Mouse (Mus musculus): ENCODE measurements at regions not wholly inside any gene's neighbourhood (a gene's known extent, or its start where the extent isn't known, plus 50 kb on each side); places are given as distances from the start of the nearest gene placed in this dataset.

DNA sequence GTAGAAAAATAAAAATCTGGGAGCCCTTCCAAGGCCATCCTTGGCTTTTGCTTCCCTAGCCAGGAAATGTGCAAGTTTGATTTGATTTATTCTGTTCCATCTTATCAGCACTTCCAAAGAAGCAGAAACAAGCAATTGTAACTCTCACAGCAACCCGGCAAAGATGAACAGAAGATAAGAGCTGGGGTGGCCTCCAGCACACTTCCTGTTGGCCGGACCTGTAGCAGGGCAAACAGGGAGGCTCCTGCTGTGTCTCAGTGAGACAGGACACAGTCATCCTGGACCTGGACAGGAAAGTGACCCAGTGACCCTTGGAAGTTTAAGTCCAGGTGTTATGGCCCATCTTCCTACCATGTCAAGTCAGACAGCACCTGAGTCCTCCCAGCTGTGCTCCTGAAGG, 58.6 kb upstream of the Cldn5 start:
- Histone ChIP-seq H3K27me3 (ENCODE audit: low read depth, poor library complexity, severe bottlenecking) (no peaks in the 10 kb centered on the region), H3K27ac (replicated peaks) (no peak overlapping the region), H3K36me3 (no peaks in the 10 kb centered on the region), H3K4me1 (no peaks in the 10 kb centered on the region), H3K9me3 (replicated peaks) (no peaks in the 10 kb centered on the region), H3K4me3 (no peak overlapping the region)
- WGBS = 78% methylated on average over 2 of the region's 2 CpGs
- DNase-seq (ENCODE audit: low spot score) = no peak

DNA sequence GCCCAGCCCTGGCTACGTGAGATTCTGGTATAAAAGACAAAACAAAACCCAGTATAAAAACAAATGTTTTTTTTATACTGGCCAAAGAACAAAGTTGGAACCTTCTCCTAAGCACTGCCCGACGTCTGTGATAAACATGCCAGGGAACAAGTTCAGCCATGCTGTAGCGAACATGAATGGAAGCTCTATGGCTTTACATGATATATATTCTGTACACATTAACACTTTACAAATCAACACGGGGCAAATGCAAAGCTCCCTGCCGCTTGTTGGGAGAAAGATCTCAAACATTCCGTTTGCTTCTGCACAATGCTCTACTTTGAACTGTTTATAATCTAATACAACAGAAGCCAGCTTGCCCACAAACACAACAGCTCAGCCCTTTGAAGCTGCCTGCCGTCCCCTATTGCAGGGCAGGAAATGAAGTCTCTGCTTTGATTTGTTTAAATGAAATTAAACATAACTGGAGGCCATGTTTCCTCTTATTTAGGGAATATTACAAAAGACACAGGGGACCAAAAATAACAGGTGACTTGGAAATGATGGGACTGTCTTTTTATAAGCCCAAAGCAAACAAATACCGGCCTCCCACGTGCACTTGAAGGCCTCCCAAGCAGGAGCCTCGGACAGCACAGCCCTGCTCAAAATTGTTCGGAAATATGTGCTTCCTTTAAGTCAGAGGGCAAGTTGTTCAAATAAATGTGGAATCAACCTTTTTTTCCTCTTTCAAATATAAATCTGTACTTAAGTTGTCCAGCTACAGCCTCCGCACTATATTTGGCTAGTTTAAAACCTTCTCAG, 56.0 kb upstream of the Cldn5 start:
- DNase-seq (ENCODE audit: low spot score) = no peak
- no peaks in the 10 kb centered on the region for H3K27me3 ChIP-seq (ENCODE audit: low read depth, poor library complexity, severe bottlenecking)
- H3K4me1 ChIP-seq = no peaks in the 10 kb centered on the region
- no peak overlapping the region for H3K4me3 ChIP-seq
- no peaks in the 10 kb centered on the region for H3K9me3 ChIP-seq (replicated peaks)
- H3K27ac ChIP-seq (replicated peaks) = no peak overlapping the region
- H3K36me3 ChIP-seq = no peaks in the 10 kb centered on the region
- WGBS = 74% methylated on average over 13 of the region's 13 CpGs

DNA sequence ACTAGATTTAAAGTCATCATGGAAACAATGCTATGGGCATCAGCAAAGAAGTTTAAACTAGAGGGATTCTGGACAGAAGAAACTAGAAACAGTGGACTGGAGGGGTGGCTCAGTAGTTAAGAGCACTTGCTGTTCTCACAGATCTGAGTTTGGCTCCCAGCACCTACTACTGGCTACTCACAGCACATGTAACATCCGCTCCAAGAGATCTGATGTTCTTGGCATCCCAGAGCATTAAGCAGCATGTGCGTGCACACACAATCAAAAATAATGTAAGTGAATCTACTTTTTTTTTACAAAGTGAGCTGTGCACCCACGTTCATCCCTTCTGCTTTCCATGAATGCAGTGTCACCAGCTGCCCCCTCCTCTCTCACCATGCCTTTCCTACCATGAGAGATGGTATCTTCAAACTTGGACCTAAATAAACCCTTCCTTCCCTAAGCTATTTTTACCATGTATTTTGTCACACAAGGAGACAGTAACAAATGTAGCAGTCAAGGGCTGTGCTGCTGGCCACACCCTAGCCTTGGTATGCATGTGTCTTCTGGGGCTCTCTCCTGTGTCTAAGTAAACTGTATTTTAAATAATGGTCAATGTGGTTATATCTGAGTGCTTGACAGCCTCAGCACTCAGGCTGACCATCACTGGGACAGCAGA, 53.3 kb upstream of the Cldn5 start:
- H3K9me3 ChIP-seq (replicated peaks) = no peaks in the 10 kb centered on the region
- H3K27me3 ChIP-seq (ENCODE audit: low read depth, poor library complexity, severe bottlenecking) = no peaks in the 10 kb centered on the region
- no peak overlapping the region for H3K27ac ChIP-seq (replicated peaks)
- H3K4me1 ChIP-seq = no peaks in the 10 kb centered on the region
- DNase-seq (ENCODE audit: low spot score) = no peak
- H3K4me3 ChIP-seq = no peak overlapping the region
- no peaks in the 10 kb centered on the region for H3K36me3 ChIP-seq
- WGBS = 84% methylated on average over 3 of the region's 3 CpGs

DNA sequence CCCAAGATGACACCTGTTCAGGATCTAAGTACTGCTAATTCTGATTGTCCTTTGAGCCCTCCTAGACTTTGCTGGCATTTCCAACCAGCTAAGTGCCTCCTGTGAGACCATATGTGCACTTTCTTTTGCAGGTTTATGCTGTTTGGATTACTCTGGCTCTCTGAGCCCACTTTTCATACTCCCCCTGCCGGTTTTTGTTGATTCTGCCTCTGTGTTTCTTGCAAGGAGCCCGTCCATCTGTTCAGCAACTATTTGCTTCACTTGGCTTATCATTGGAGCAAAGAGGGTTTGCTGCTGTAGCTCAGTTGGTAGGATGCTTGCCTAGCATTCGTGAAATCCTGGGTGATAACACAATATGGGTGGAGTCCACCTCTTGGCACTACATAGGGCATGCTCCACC, 52.8 kb upstream of the Cldn5 start:
- DNase-seq (ENCODE audit: low spot score) = no peak
- Histone ChIP-seq H3K4me3 (no peak overlapping the region), H3K9me3 (replicated peaks) (no peaks in the 10 kb centered on the region), H3K4me1 (no peaks in the 10 kb centered on the region), H3K36me3 (no peaks in the 10 kb centered on the region), H3K27me3 (ENCODE audit: low read depth, poor library complexity, severe bottlenecking) (no peaks in the 10 kb centered on the region), H3K27ac (replicated peaks) (no peak overlapping the region)
- WGBS = 50% methylated on average over 3 of the region's 3 CpGs

DNA sequence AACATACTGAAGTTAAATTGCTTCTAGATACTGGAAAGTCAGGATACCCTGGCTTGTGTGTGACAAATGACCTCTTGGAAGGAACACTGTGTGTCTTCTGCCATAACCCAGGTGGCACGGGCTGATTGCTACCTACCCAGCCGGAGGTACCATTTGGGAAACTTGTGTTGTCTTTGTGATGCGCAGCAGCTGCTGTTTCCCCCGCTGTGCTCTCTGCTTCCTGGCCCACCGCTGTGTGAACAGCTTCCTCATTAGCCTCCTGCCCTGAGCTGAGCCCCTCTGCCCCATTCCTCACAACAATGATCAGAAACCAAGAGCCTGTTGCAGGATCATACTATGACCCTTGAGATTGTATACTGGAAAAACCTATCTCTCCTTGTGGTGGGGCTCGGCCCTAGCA, 51.9 kb upstream of the Cldn5 start:
- Histone ChIP-seq H3K27ac (replicated peaks) (no peak overlapping the region), H3K4me3 (no peak overlapping the region), H3K36me3 (no peaks in the 10 kb centered on the region), H3K27me3 (ENCODE audit: low read depth, poor library complexity, severe bottlenecking) (no peaks in the 10 kb centered on the region), H3K9me3 (replicated peaks) (no peaks in the 10 kb centered on the region), H3K4me1 (no peaks in the 10 kb centered on the region)
- no peak for DNase-seq (ENCODE audit: low spot score)
- WGBS = 31% methylated on average over 6 of the region's 6 CpGs

Measured in midbrain, embryonic 10.5 days (tissue).